Mouse (Mus musculus) gonadal fat pad, adult 2 months (tissue): Measurements from ENCODE around the gene Ablim2. TPM values are rescaled to one million over a fixed set of nuclear protein-coding genes. Genes with fewer than 3 reads are reported as not detected.

Experiments used
- DNase-seq: peaks from one replicate; pipeline ENCODE4 v3.0.0-alpha.2; 2012; ENCODE audit warnings: low read depth
- polyA plus RNA-seq: library from polyadenylated mRNA; depleted of rRNA; stranded (reverse); fragments of >200 nt; gene quantifications from 2 replicates; pipeline ENCODE4 v1.2.3, GENCODE M21; 2012

The Ablim2 gene
- polyA plus RNA-seq, 1 experiment: 18.3 TPM

- DNase-seq: no peak
These were observed 56.8 kb downstream of the Ablim2 start for GRCm38 (mm10) chr5:35814334-35814941.

GRCm38 (mm10) chr5:35815051-35815450, 57.4 kb downstream of the Ablim2 start:
- DNase-seq: no peak

- no peak for DNase-seq
These were observed 59.6 kb downstream of the Ablim2 start for GRCm38 (mm10) chr5:35817266-35817665.

- no peak for DNase-seq
These were observed 60.2 kb downstream of the Ablim2 start for GRCm38 (mm10) chr5:35817882-35818281.

GRCm38 (mm10) chr5:35822721-35823120, 65.0 kb downstream of the Ablim2 start:
- no peak for DNase-seq

GRCm38 (mm10) chr5:35826465-35826864, 68.8 kb downstream of the Ablim2 start:
- no peak for DNase-seq

GRCm38 (mm10) chr5:35827075-35827474, 69.4 kb downstream of the Ablim2 start:
- no peak for DNase-seq

GRCm38 (mm10) chr5:35827856-35828255, 70.2 kb downstream of the Ablim2 start:
- DNase-seq: no peak

GRCm38 (mm10) chr5:35830101-35830500, 72.4 kb downstream of the Ablim2 start:
- no peak for DNase-seq

- DNase-seq: no peak
These were observed 76.2 kb downstream of the Ablim2 start for GRCm38 (mm10) chr5:35833881-35834280.

GRCm38 (mm10) chr5:35836992-35837391, 79.3 kb downstream of the Ablim2 start:
- no peak for DNase-seq

GRCm38 (mm10) chr5:35839262-35839661, 81.6 kb downstream of the Ablim2 start:
- DNase-seq: no peak

- no peak for DNase-seq
These were observed 93.8 kb downstream of the Ablim2 start for GRCm38 (mm10) chr5:35851485-35851884.

- DNase-seq: no peak
These were observed 95.8 kb downstream of the Ablim2 start for GRCm38 (mm10) chr5:35853463-35853862.

GRCm38 (mm10) chr5:35856245-35856644, 98.6 kb downstream of the Ablim2 start:
- DNase-seq: no peak

- no peak for DNase-seq
These were observed 100.4 kb downstream of the Ablim2 start for GRCm38 (mm10) chr5:35858069-35858468.

GRCm38 (mm10) chr5:35861456-35861855, 103.8 kb downstream of the Ablim2 start:
- no peak for DNase-seq

- no peak for DNase-seq
These were observed 112.3 kb downstream of the Ablim2 start for GRCm38 (mm10) chr5:35869973-35870372.

- DNase-seq: no peak
These were observed 112.8 kb downstream of the Ablim2 start for GRCm38 (mm10) chr5:35870408-35871012.

GRCm38 (mm10) chr5:35873382-35873781, 115.7 kb downstream of the Ablim2 start:
- DNase-seq: no peak

GRCm38 (mm10) chr5:35876236-35876635, 118.6 kb downstream of the Ablim2 start:
- no peak for DNase-seq

- DNase-seq: no peak
These were observed 121.5 kb downstream of the Ablim2 start for GRCm38 (mm10) chr5:35879199-35879598.

GRCm38 (mm10) chr5:35882391-35882790, 124.7 kb downstream of the Ablim2 start:
- no peak for DNase-seq

GRCm38 (mm10) chr5:35884262-35884661, 126.6 kb downstream of the Ablim2 start:
- no peak for DNase-seq
